Mouse (Mus musculus) lung, postnatal 0 days (tissue): ENCODE data around the gene Ints4.

Experiments
- CTCF ChIP-seq: IDR thresholded peaks from 2 replicates; pipeline ENCODE4 v1.5.1; 2016; ENCODE audit warnings: antibody characterized with exemption, mild to moderate bottlenecking
- EP300 ChIP-seq: IDR thresholded peaks from 2 replicates; pipeline ENCODE4 v1.6.1; 2016; ENCODE audit warnings: antibody characterized with exemption, mild to moderate bottlenecking, control low read depth

DNA sequence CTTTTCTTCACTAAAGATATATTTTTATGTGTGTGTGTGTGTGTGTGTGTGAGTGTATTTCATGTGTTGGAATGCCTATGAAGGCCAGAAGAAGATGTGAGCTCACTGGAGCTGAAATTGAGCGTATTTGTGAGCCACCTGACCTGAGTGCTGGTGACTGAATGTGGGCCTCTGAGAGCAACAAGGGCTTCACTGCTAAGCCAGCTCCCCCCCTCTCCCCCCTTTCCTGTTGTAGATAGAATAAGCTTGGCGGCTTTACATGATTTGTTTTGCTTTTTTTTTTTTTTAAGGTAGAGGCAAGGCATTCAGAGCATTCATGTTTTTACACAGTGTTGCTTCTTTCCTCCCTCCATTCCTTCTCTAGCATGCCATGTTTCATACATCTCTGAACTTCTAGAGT is 2.6 kb downstream of the Ints4 start:
- TF ChIP-seq CTCF (no peak), EP300 (no peak)
